Mouse (Mus musculus): ENCODE results near the gene Trim47. TPM values are rescaled to one million over a fixed set of nuclear protein-coding genes. Genes with fewer than 3 reads are reported as not detected.
"Not testable (repeated sequence)": the region's sequence is repeated elsewhere in the genome, so short reads cannot be mapped to it uniquely, and the experiment has no call there.

Gene Trim47
- polyA plus RNA-seq, 1 experiment = 21.5 TPM

DNA sequence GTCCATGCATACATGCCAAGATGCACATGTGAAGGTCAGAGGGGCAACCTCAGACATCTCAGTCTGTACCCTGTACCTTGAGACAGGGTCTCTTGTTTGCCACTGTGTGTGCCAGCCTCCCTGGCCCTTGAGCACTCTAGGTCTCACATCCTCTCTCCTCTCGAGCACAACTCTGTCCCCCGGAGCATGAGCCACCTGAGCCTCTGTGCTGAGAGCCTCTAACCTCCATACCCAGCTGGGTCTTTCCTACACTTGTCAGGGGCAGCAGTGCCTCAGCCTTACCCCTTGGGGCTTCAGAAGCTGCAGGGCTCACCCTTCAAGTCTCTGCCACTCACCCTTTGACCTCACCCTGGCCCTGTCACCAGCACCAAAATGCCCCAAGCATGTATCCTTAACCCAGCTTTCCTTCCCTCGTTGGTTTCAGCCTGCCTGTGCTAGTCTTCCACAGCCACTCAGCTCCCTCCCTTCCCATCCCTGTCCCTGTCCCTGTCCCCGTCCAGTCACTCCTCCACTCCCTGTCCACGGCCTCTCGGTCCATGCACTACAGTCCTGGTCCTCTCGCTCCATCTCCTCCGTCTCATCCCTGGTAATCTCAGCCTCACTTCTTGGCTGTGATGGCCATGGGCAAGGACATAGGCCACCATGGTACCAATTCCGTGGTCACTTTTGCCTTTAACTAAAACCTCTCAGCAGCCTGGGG, 2.2 kb upstream of the Trim47 start:
- Histone ChIP-seq H3K4me1 (ENCODE audit: control insufficient read depth, insufficient read depth, low read length) (peaks cover 3% of the 10 kb centered on the region; the same call in 1 of the 2 replicates), H3K27ac (ENCODE audit: insufficient read depth, low read length) (no peak overlapping the region), H3K4me3 (ENCODE audit: insufficient read depth, low read length) (no peak overlapping the region)
- no peak for TF ChIP-seq POLR2A (IDR thresholded peaks at IDR 0.05; ENCODE audit: low read depth, low read length)
- TF ChIP-seq CTCF (IDR thresholded peaks at IDR 0.05; ENCODE audit: borderline replicate concordance, insufficient read depth, low read length) = no peak

DNA sequence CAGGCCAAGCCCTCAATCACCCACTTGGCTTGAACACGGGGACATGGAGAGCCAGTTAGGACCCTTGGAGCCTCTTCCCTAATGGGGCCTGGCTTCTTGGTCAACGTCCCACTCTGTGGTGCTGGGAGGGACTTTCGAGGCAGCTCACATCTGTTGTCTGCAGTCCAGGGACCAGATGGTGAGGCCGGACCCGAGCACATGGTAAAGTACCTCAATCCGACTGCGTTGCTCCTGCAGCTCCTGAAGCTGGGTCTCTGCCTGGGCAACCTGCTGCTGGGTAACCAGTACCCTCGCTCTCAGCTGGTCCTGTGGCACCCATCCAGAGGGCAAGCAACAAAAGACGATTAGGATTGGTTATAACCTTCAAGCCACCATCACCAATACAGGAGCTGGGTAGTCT, 976 bp upstream of the Trim47 start:
- TF ChIP-seq CTCF (IDR thresholded peaks at IDR 0.05; ENCODE audit: borderline replicate concordance, insufficient read depth, low read length) = no peak
- TF ChIP-seq POLR2A (IDR thresholded peaks at IDR 0.05; ENCODE audit: low read depth, low read length) = no peak
- Histone ChIP-seq H3K4me3 (ENCODE audit: insufficient read depth, low read length) (no peak overlapping the region), H3K4me1 (ENCODE audit: control insufficient read depth, insufficient read depth, low read length) (peaks cover 3% of the 10 kb centered on the region; the same call in 1 of the 2 replicates), H3K27ac (ENCODE audit: insufficient read depth, low read length) (no peak overlapping the region)

DNA sequence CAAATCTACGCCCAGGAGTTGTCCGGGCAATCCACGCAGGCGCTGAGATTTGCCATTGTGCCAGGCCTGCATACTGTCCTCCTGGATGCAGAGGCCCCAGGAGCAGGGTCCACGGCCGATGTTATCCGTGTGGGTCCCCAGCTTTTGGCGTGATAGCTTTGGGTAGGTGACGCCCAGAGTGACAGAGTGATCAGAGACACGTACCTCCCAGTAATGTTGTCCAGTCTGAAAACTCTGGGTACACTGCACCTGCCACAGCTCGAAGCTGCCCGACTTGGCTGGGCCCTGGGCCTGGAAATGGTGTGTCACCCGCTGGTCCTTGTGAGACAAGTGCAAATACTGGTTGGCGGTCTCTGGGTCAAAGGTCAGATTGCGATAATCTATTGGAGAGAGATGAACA, 749 bp downstream of the Trim47 start:
- Histone ChIP-seq H3K27ac (ENCODE audit: insufficient read depth, low read length) (no peak overlapping the region), H3K4me1 (ENCODE audit: control insufficient read depth, insufficient read depth, low read length) (peaks cover 3% of the 10 kb centered on the region; the same call in 1 of the 2 replicates), H3K4me3 (ENCODE audit: insufficient read depth, low read length) (no peak overlapping the region)
- TF ChIP-seq CTCF (IDR thresholded peaks at IDR 0.05; ENCODE audit: borderline replicate concordance, insufficient read depth, low read length) (no peak), POLR2A (IDR thresholded peaks at IDR 0.05; ENCODE audit: low read depth, low read length) (no peak)

DNA sequence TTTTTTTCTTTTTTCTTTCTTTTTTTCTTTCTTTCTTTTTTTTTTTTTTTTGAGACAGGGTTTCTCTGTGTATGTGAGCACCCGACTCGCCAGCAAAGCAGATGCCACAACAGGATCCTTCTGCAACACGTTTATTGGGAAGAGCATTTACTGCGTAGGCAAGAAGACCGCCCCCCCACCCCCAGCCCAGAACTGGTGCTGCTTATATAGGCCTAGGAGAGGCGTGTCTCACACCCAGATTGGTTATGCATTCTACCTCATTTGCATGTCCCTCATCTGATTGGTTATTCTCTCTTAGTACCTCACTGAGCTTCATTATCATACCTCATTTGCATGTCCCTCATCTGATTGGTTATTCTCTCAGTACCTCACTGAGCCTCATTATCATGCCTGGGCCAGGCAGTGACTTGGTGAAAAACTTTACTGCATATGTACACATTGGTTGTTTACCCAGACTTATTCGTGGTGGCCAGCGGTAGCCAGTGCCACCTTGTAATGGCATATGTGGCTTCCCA, 5.2 kb downstream of the Trim47 start:
- H3K27ac ChIP-seq (ENCODE audit: insufficient read depth, low read length); H3K4me1 ChIP-seq (ENCODE audit: control insufficient read depth, insufficient read depth, low read length); H3K4me3 ChIP-seq (ENCODE audit: insufficient read depth, low read length): not testable (repeated sequence)

DNA sequence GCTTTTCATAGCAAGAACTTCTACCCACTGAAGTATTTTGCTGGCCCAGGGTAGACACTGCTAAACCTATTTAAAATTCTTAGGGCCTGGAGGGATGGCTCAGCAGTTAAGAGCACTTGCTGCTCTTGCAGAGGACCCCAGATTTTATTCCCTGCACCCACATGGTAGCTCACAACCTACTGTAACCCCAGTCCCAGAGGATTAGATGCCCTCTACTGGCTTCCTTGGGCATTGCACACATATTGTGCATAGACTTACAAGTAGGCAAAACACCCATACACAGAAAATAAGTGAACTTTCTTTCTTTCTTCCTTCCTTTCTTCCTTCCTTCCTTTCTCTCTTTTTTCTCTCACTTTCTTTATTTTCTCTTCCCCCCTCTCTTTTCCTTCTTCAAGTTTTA, 9.2 kb downstream of the Trim47 start:
- no peak overlapping the region for H3K4me3 ChIP-seq (ENCODE audit: insufficient read depth, low read length)
- no peak overlapping the region; the same call in 1 of the 2 replicates for H3K27ac ChIP-seq (ENCODE audit: insufficient read depth, low read length)
- no peaks in the 10 kb centered on the region for H3K4me1 ChIP-seq (ENCODE audit: control insufficient read depth, insufficient read depth, low read length)
- TF ChIP-seq CTCF (IDR thresholded peaks at IDR 0.05; ENCODE audit: borderline replicate concordance, insufficient read depth, low read length) = no peak
- no peak for TF ChIP-seq POLR2A (IDR thresholded peaks at IDR 0.05; ENCODE audit: low read depth, low read length)

DNA sequence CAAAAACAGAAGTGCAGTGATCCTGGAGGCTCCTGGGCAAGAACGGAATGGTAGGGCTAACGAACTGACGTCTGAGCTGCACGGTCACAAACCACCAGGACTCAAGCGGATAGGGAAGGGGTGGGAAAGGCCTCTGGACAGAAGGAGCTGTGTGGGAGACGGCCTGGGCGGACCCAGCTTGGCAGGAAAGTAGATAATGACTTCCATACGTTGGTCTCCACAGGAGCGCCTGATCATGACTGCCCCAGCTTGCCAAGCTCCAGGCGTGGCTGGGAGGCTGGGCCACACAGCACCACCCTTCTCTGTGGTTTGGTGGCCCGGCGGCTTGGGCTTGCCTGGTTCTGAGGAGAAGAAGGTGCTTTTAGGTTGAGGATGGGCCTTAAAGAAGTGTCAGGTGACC, 9.8 kb downstream of the Trim47 start:
- H3K4me3 ChIP-seq (ENCODE audit: insufficient read depth, low read length) = no peak overlapping the region
- H3K4me1 ChIP-seq (ENCODE audit: control insufficient read depth, insufficient read depth, low read length) = no peaks in the 10 kb centered on the region
- peak overlapping the region; percentile 54 for H3K27ac ChIP-seq (ENCODE audit: insufficient read depth, low read length)
- no peak for TF ChIP-seq POLR2A (IDR thresholded peaks at IDR 0.05; ENCODE audit: low read depth, low read length)
- no peak for TF ChIP-seq CTCF (IDR thresholded peaks at IDR 0.05; ENCODE audit: borderline replicate concordance, insufficient read depth, low read length)

DNA sequence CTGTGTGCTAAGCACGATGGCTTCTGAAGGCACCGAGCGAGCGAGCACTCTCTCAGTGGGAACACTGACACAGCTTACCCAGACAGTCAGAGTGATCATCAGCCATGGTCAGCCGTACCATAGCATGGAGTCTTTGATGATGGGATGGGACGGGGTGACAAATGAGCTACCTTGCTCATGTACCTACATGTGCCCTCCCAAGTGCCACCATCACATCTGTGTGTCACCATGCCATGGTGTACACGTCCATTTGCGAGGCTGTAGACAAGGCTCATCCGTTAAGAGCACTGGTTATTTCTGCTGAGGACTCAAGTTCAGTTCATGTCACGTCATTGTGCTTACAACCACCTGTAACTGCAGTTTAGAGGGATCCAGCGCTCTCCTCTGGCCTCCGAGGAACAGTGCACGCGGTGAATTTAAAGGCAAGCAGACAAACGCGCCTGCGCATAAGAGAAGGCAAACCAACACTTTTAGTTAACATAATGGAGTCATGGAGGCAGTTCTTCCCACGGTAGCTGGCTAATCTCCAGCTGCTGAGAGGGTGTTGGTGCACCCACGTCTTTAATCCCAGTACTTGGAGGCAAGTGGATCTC, 15.3 kb downstream of the Trim47 start:
- no peak for TF ChIP-seq CTCF (IDR thresholded peaks at IDR 0.05; ENCODE audit: borderline replicate concordance, insufficient read depth, low read length)
- no peak for TF ChIP-seq POLR2A (IDR thresholded peaks at IDR 0.05; ENCODE audit: low read depth, low read length)
- Histone ChIP-seq H3K27ac (ENCODE audit: insufficient read depth, low read length) (no peak overlapping the region), H3K4me3 (ENCODE audit: insufficient read depth, low read length) (no peak overlapping the region), H3K4me1 (ENCODE audit: control insufficient read depth, insufficient read depth, low read length) (peaks cover 4% of the 10 kb centered on the region; the same call in 1 of the 2 replicates)

DNA sequence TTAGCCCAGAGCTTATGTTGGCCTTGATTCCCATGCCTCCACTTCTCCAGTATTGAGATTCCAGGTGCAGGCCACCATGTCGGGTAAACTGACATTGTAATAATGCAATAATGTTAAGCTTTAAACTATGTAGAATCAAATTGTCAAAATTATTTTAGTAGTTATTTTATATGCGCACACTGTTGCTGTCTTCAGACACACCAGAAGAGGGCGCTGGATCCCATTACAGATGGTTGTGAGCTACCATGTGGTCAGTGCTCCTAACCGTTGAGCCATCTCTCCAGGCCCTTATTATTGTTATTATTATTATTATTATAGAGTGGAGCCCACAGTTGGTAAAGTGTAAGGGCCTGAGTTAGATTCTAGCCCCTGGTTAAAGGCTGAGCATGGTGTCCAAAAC, 15.9 kb downstream of the Trim47 start:
- TF ChIP-seq POLR2A (IDR thresholded peaks at IDR 0.05; ENCODE audit: low read depth, low read length) (no peak), CTCF (IDR thresholded peaks at IDR 0.05; ENCODE audit: borderline replicate concordance, insufficient read depth, low read length) (no peak)
- H3K4me1 ChIP-seq (ENCODE audit: control insufficient read depth, insufficient read depth, low read length) = peaks cover 4% of the 10 kb centered on the region; the same call in 1 of the 2 replicates
- no peak overlapping the region for H3K4me3 ChIP-seq (ENCODE audit: insufficient read depth, low read length)
- H3K27ac ChIP-seq (ENCODE audit: insufficient read depth, low read length) = no peak overlapping the region

DNA sequence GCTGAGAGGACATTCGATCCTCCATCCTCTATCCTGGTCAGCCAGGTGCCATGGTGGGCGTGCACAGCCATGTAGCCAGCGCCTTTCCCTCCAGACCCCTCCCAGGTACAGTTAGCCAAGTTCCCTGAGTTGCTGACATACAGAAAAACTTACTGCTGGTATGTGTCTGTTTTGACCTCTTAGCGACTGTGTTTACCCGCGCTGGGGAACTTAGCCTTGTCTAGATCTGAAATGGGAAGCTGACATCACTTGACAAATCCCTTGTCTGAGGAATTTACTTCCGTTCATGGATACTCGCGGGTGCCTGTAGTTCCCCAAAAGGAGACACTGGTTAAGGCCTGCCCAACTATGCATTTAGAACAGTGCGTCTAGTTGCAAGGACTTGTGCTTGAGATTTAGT, 16.5 kb downstream of the Trim47 start:
- Histone ChIP-seq H3K27ac (ENCODE audit: insufficient read depth, low read length) (peak overlapping the region; percentile 14; the same call in 1 of the 2 replicates), H3K4me3 (ENCODE audit: insufficient read depth, low read length) (peak overlapping the region; percentile 67), H3K4me1 (ENCODE audit: control insufficient read depth, insufficient read depth, low read length) (peaks cover 4% of the 10 kb centered on the region; the same call in 1 of the 2 replicates)
- TF ChIP-seq POLR2A (IDR thresholded peaks at IDR 0.05; ENCODE audit: low read depth, low read length) (no peak), CTCF (IDR thresholded peaks at IDR 0.05; ENCODE audit: borderline replicate concordance, insufficient read depth, low read length) (no peak)

DNA sequence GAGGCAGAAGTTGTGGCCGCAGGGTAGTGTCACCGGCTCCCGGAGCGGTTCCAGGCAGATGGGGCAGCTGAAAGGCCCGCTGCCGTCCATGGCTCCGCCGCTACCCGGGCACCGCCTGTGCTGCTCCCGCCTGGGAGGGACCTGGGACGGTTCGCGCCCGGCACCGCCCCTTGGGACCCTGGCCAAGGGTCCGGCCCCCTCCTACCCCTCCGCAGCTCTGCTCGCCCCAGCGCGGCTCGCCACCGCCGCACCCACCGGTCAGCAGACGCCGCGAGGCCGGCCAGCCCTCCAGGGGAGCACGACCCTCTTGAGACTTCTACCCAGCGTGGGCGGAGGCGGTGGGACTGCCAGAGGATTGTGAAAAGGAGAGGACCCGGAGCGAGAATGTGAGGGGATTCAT, 16.9 kb downstream of the Trim47 start:
- peak; percentile 81 for TF ChIP-seq POLR2A (IDR thresholded peaks at IDR 0.05; ENCODE audit: low read depth, low read length)
- TF ChIP-seq CTCF (IDR thresholded peaks at IDR 0.05; ENCODE audit: borderline replicate concordance, insufficient read depth, low read length) = no peak
- Histone ChIP-seq H3K4me1 (ENCODE audit: control insufficient read depth, insufficient read depth, low read length) (peaks cover 4% of the 10 kb centered on the region; the same call in 1 of the 2 replicates), H3K27ac (ENCODE audit: insufficient read depth, low read length) (peak overlapping the region; percentile 66; the same call in 1 of the 2 replicates), H3K4me3 (ENCODE audit: insufficient read depth, low read length) (peak overlapping the region; percentile 67)

Data from embryonic fibroblast, embryonic 13.5 days (primary cell).